Mouse (Mus musculus) heart, postnatal 0 days (tissue): ENCODE measurements around the gene Hist1h3a. TPM values are rescaled to one million over a fixed set of nuclear protein-coding genes. Genes with fewer than 3 reads are reported as not detected.

Experiments used
- ATAC-seq: fragments of 200-750 bp; cut with Nextera tagmentation; 2 replicates; pipeline ENCODE4 v1.8.0; 2017; ENCODE audit warnings: low read depth, moderate number of reproducible peaks, moderate library complexity; ENCODE audit not compliant: insufficient read depth
- DNase-seq: peaks from one replicate; pipeline ENCODE4 v3.0.0-alpha.2; 2016; ENCODE audit warnings: low spot score
- H3K27ac ChIP-seq: fragments of 300-500 bp; sonication (generic); 2 replicates; pipeline ENCODE4 v1.5.1; 2014; ENCODE audit warnings: low read depth, mild to moderate bottlenecking
- H3K27me3 ChIP-seq: fragments of 300-500 bp; sonication (generic); 2 replicates; pipeline ENCODE4 v1.6.1; 2014; ENCODE audit warnings: low read length, mixed read lengths; ENCODE audit not compliant: control insufficient read depth, insufficient read depth
- H3K36me3 ChIP-seq: fragments of 300-500 bp; sonication (generic); replicated peaks from 2 replicates; pipeline ENCODE4 v1.6.1; 2014; ENCODE audit warnings: low read length, mixed read lengths; ENCODE audit not compliant: control insufficient read depth, insufficient read depth
- H3K4me1 ChIP-seq: fragments of 300-500 bp; sonication (generic); 2 replicates; pipeline ENCODE4 v1.6.1; 2014; ENCODE audit warnings: antibody characterized with exemption; ENCODE audit not compliant: control insufficient read depth, insufficient read depth
- H3K4me2 ChIP-seq: fragments of 300-500 bp; sonication (generic); 2 replicates; pipeline ENCODE4 v1.6.1; 2014; ENCODE audit warnings: low read depth, mild to moderate bottlenecking, low read length, moderate library complexity
- H3K4me3 ChIP-seq: fragments of 300-500 bp; sonication (generic); 2 replicates; pipeline ENCODE4 v1.5.1; 2014; ENCODE audit warnings: low read depth, low read length
- H3K9ac ChIP-seq: fragments of 300-500 bp; sonication (generic); replicated peaks from 2 replicates; pipeline ENCODE4 v1.6.1; 2014; ENCODE audit warnings: low read depth, low read length, mixed read lengths
- H3K9me3 ChIP-seq: fragments of 300-500 bp; sonication (generic); replicated peaks from 2 replicates; pipeline ENCODE4 v1.6.1; 2016; ENCODE audit warnings: low read length; ENCODE audit not compliant: control insufficient read depth
- CTCF ChIP-seq: IDR thresholded peaks from 2 replicates; pipeline ENCODE4 v1.5.1; 2016; ENCODE audit warnings: antibody characterized with exemption, control low read depth, low read depth
- EP300 ChIP-seq: IDR thresholded peaks from 2 replicates; pipeline ENCODE4 v1.6.1; 2016; ENCODE audit warnings: antibody characterized with exemption, low read depth
- WGBS: fragments of 180-500 bp; shearing (Covaris S2); extraction: QIAGEN DNeasy Blood & Tissue Kit; methylation state at CpG from one replicate; pipeline ENCODE4 v1.1.7; 2014; 5-methylcytosine and 5-hydroxymethylcytosine counted together
- polyA plus RNA-seq: library from polyadenylated mRNA; unstranded; fragments of >200 nt; fragmentation: Nextera tagmentation; extraction: Ambion mirVana; gene quantifications from 2 replicates; pipeline ENCODE4 v1.2.1, GENCODE M21; 2015
- total RNA-seq: library from RNA; depleted of rRNA; stranded (reverse); fragments of >200 nt; gene quantifications from 2 replicates; pipeline ENCODE4 v1.2.3, GENCODE M21; 2014; ENCODE audit warnings: low replicate concordance

Hist1h3a gene
- total and polyA plus RNA-seq, 2 experiments from 2014 or later = 1.4 to 1,794 TPM

GRCm38 (mm10) chr13:23742007-23742406, 20.2 kb downstream of the Hist1h3a start:
- H3K27ac ChIP-seq = no peak overlapping the region
- no peaks in the 10 kb centered on the region for H3K27me3 ChIP-seq
- no peaks in the 10 kb centered on the region for H3K9me3 ChIP-seq
- H3K9ac ChIP-seq = no peak overlapping the region
- peaks cover 13% of the 10 kb centered on the region for H3K4me1 ChIP-seq
- no peak overlapping the region for H3K4me3 ChIP-seq
- DNase-seq (no peak), ATAC-seq (no peak)
- TF ChIP-seq EP300 = no peak
- TF ChIP-seq CTCF = no peak
- H3K36me3 ChIP-seq = no peaks in the 10 kb centered on the region
- no peak overlapping the region for H3K4me2 ChIP-seq

GRCm38 (mm10) chr13:23740910-23741309, 21.3 kb downstream of the Hist1h3a start:
- peaks cover 12% of the 10 kb centered on the region for H3K4me1 ChIP-seq

GRCm38 (mm10) chr13:23740256-23740840, 21.8 kb downstream of the Hist1h3a start:
- DNase-seq (no peak), ATAC-seq (no peak)
- H3K4me1 ChIP-seq = peaks cover 8% of the 10 kb centered on the region; the same call in 1 of the 2 replicates
- H3K4me2 ChIP-seq = peak overlapping the region; percentile 97
- no peaks in the 10 kb centered on the region for H3K36me3 ChIP-seq
- 32% methylated on average over 13 of the region's 13 CpGs for WGBS
- H3K27me3 ChIP-seq = no peaks in the 10 kb centered on the region
- peak overlapping the region; percentile 72 for H3K4me3 ChIP-seq
- TF ChIP-seq EP300 (no peak), CTCF (no peak)
- peak overlapping the region; percentile 96 for H3K9ac ChIP-seq
- peak overlapping the region; percentile 97 for H3K27ac ChIP-seq
- H3K9me3 ChIP-seq = no peaks in the 10 kb centered on the region

More at GRCm38 (mm10) chr13:23740910-23741309, 21.3 kb downstream of the Hist1h3a start:
- Histone ChIP-seq H3K4me3 (peak overlapping the region; percentile 72; the same call in 1 of the 2 replicates), H3K36me3 (no peaks in the 10 kb centered on the region), H3K4me2 (peak overlapping the region; percentile 97), H3K9ac (no peak overlapping the region), H3K9me3 (no peaks in the 10 kb centered on the region), H3K27me3 (no peaks in the 10 kb centered on the region), H3K27ac (peak overlapping the region; percentile 97; the same call in 1 of the 2 replicates)
- WGBS = 67% methylated on average over 5 of the region's 5 CpGs
- DNase-seq = no peak
- no peak for ATAC-seq
- TF ChIP-seq CTCF = no peak
- no peak for TF ChIP-seq EP300

GRCm38 (mm10) chr13:23739922-23740252, 22.3 kb downstream of the Hist1h3a start:
- DNase-seq (no peak), ATAC-seq (no peak)
- WGBS = 0% methylated on average over 14 of the region's 14 CpGs
- no peaks in the 10 kb centered on the region for H3K27me3 ChIP-seq
- peak overlapping the region; percentile 97 for H3K4me2 ChIP-seq
- TF ChIP-seq CTCF (no peak), EP300 (no peak; the same call in 1 of the 2 replicates)
- no peaks in the 10 kb centered on the region for H3K36me3 ChIP-seq
- H3K9me3 ChIP-seq = no peaks in the 10 kb centered on the region
- H3K4me3 ChIP-seq = peak overlapping the region; percentile 72
- H3K9ac ChIP-seq = peak overlapping the region; percentile 96
- H3K27ac ChIP-seq = peak overlapping the region; percentile 97
- peaks cover 8% of the 10 kb centered on the region; the same call in 1 of the 2 replicates for H3K4me1 ChIP-seq

GRCm38 (mm10) chr13:23739069-23739921, 22.9 kb downstream of the Hist1h3a start:
- DNase-seq (peak; percentile 95), ATAC-seq (peak; percentile 87)
- peak overlapping the region; percentile 72 for H3K4me3 ChIP-seq
- H3K9me3 ChIP-seq = no peaks in the 10 kb centered on the region
- WGBS = under 1% methylated on average over 39 of the region's 39 CpGs
- peak overlapping the region; percentile 97 for H3K27ac ChIP-seq
- H3K27me3 ChIP-seq = no peaks in the 10 kb centered on the region
- H3K4me2 ChIP-seq = peak overlapping the region; percentile 97
- H3K9ac ChIP-seq = peak overlapping the region; percentile 96
- H3K4me1 ChIP-seq = peaks cover 8% of the 10 kb centered on the region; the same call in 1 of the 2 replicates
- H3K36me3 ChIP-seq = no peaks in the 10 kb centered on the region
- TF ChIP-seq EP300 (peak; percentile 83), CTCF (no peak)
